Mouse (Mus musculus) forebrain, embryonic 10.5 days (tissue): ENCODE measurements around the gene Smim23. TPM values are rescaled to one million over a fixed set of nuclear protein-coding genes. Genes with fewer than 3 reads are reported as not detected.

ENCODE experiments used
- DNase-seq: peaks from one replicate; pipeline ENCODE4 v3.0.0-alpha.2; 2017; ENCODE audit warnings: low spot score; ENCODE audit errors: extremely low spot score
- H3K27ac ChIP-seq: fragments of 300-500 bp; sonication (generic); 2 replicates; pipeline ENCODE4 v1.5.1; 2016; ENCODE audit warnings: mild to moderate bottlenecking
- H3K27me3 ChIP-seq: fragments of 300-500 bp; sonication (generic); 2 replicates; pipeline ENCODE4 v1.6.1; 2016; ENCODE audit warnings: mild to moderate bottlenecking; ENCODE audit not compliant: poor library complexity, severe bottlenecking
- H3K36me3 ChIP-seq: fragments of 300-500 bp; sonication (generic); replicated peaks from 2 replicates; pipeline ENCODE4 v1.6.1; 2016; ENCODE audit warnings: mild to moderate bottlenecking, moderate library complexity
- H3K4me1 ChIP-seq: fragments of 300-500 bp; sonication (generic); 2 replicates; pipeline ENCODE4 v1.6.1; 2016
- H3K4me3 ChIP-seq: fragments of 300-500 bp; sonication (generic); 2 replicates; pipeline ENCODE4 v1.5.1; 2016; ENCODE audit warnings: mild to moderate bottlenecking, moderate library complexity
- H3K9me3 ChIP-seq: fragments of 300-500 bp; sonication (generic); 2 replicates; pipeline ENCODE4 v1.6.1; 2016; ENCODE audit warnings: mild to moderate bottlenecking, moderate library complexity
- WGBS: fragments of 180-500 bp; shearing (Covaris S2); methylation state at CpG from one replicate; pipeline ENCODE4 v1.1.7; 2016; 5-methylcytosine and 5-hydroxymethylcytosine counted together
- polyA plus RNA-seq: library from polyadenylated mRNA; unstranded; fragments of >200 nt; fragmentation: Nextera tagmentation; extraction: Ambion mirVana; gene quantifications from 2 replicates; pipeline ENCODE4 v1.2.1, GENCODE M21; 2016

Smim23 gene
- polyA plus RNA-seq, result not detected in 2 replicates

DNA sequence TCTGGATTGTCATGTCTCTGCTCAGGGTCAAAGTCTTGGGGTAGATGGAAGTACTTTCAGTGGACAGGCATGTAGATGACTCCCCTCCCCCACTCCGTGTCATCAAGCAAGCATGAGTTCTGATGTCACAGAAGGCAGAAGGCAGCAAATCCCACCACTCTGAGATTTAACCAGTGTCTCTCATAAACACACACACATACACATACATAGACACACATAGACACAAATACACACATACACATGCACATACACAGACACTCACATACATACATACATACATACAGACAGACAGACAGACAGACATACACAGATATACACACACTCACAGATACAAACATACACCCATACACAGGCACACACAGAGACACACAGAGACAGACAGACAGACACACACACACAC is at the start of gene Smim23:
Smim23 (minus strand) TSS at position 101 of the 400 bp plus-strand sequence.
- Histone ChIP-seq H3K27ac (no peak within 1 kb of the TSS), H3K36me3 (no peaks in the 10 kb centered on the region), H3K4me3 (no peak within 1 kb of the TSS), H3K27me3 (no peaks in the 10 kb centered on the region), H3K4me1 (no peaks in the 10 kb centered on the region), H3K9me3 (no peaks in the 10 kb centered on the region)
- 90% methylated on average over 1 of the region's 1 CpGs for WGBS
- DNase-seq, result no peak

DNA sequence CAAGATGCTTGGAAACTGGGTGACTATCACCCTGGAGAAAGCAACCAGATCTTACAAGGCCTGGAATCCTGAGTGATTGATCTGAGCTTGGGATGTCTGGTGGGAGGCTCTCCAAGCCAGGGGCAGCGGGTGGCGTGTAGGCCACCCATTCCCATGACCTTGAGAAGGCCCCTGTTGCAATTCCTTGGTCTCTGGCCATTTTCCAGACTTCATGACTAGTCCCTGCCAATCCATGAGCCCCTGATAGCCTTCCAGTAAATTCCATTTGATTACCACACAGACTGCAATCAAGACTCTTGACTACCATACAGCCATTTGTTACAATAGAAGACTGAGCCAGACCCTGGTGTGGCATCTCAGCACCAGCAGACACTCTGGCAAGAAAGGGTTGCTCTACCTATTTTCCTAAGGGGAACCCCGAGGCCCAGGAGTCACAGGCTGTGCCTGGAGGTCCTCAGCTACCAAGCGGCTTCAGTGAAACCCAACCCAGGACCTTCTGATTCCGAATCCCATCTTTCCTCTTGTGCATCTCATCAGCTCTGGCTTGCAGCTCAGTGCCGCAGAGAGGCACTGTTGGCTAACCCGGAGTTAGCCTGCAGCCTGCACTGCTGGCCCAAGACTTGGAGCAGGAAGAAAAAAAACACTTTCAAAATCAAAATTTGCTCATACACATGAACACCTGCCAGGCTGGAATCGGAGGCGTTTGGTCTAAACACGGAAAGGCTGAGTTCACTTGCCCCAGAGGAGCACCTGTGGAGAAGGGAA is 44.4 kb upstream of the Smim23 start:
- no peaks in the 10 kb centered on the region for H3K27me3 ChIP-seq
- WGBS, result 87% methylated on average over 10 of the region's 10 CpGs
- H3K4me1 ChIP-seq, result 0 out of 2 replicates have a peak, but pooled peaks cover 2% of the 10 kb centered on the region
- peaks cover 6% of the 10 kb centered on the region; the same call in 1 of the 2 replicates for H3K9me3 ChIP-seq
- DNase-seq, result no peak
- no peak overlapping the region for H3K27ac ChIP-seq
- H3K4me3 ChIP-seq, result no peak overlapping the region
- H3K36me3 ChIP-seq, result no peaks in the 10 kb centered on the region

DNA sequence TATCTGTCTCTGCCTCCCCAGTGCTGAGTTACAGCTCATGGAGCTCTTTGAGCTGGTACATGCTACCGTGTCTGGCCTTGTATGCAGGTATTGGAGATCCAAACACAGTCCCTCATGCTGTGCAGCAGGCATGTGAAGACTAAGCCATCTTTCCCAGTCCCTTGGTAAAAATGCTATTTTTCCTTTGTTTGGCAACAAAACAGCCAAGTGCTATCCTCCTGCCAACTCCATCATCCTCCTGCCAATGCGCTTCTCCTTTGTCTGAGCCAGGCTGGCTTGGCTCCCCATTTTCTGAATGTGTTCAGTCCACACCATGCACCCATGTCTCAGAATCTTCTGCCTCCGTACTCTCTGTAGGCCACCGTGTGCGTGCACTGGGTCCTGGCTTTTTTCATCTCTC is 40.2 kb upstream of the Smim23 start:
- H3K9me3 ChIP-seq, result no peaks in the 10 kb centered on the region
- H3K4me1 ChIP-seq, result 0 out of 2 replicates have a peak, but pooled peaks cover 2% of the 10 kb centered on the region
- DNase-seq, result no peak
- H3K27me3 ChIP-seq, result no peaks in the 10 kb centered on the region
- no peak overlapping the region for H3K4me3 ChIP-seq
- H3K36me3 ChIP-seq, result no peaks in the 10 kb centered on the region
- 91% methylated on average over 5 of the region's 5 CpGs for WGBS
- no peak overlapping the region for H3K27ac ChIP-seq

DNA sequence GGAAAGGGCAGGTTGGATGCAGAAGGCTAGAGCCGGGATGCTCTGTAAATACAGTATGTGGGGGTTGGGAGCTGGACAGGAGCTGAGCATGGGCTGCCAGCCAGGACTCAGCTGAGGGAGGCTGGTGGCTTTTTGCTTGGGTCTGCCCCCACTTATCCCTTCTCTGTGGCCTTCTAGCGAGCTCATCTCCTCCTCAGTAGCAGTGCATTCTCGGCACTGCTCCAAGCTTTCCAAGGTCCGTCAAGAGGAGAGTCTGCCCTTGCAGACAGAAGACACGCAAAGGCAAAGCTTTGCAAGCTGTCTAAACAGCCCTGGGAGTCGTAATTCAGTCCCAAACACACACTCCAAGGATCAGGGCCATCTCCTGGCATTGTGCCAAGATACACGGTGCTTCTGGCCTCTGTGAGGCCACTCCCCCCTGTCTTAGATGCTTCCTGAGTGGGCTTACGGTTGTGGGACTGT is 33.0 kb upstream of the Smim23 start:
- Histone ChIP-seq H3K27ac (no peak overlapping the region), H3K27me3 (no peaks in the 10 kb centered on the region), H3K9me3 (no peaks in the 10 kb centered on the region), H3K36me3 (no peaks in the 10 kb centered on the region), H3K4me1 (peaks cover 7% of the 10 kb centered on the region; the same call in 1 of the 2 replicates), H3K4me3 (no peak overlapping the region)
- 65% methylated on average over 8 of the region's 8 CpGs for WGBS
- no peak for DNase-seq

DNA sequence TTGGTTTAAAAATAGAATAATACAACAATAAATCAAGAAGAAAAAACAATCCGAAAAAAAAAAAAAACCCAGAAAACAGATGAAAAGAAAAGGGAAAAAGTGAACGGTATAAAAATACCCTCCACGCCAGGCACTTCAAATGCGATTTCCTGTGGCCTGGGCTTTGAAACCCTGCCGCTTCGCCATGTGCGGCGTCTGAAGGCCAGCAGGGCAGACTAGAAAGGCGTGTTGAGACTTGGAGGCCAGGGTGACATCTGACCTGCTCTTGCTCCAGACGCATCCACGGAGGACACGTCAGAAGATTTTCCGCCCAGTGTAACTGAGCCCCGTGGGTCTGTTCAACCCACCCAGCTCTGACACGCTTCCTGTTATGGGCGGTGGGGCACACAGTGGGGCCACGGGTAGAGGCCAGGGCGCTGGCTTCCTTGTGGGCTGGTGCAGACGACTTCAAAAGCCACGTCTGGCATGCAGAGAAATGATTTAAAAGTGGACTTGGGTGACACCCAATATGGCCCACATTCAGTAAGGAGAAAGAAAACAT is 22.3 kb upstream of the Smim23 start:
- H3K4me1 ChIP-seq, result 0 out of 2 replicates have a peak, but pooled peaks cover 4% of the 10 kb centered on the region
- H3K9me3 ChIP-seq, result no peaks in the 10 kb centered on the region
- no peak overlapping the region for H3K27ac ChIP-seq
- 82% methylated on average over 20 of the region's 20 CpGs for WGBS
- no peak overlapping the region for H3K4me3 ChIP-seq
- DNase-seq, result no peak
- no peaks in the 10 kb centered on the region for H3K36me3 ChIP-seq
- H3K27me3 ChIP-seq, result no peaks in the 10 kb centered on the region

DNA sequence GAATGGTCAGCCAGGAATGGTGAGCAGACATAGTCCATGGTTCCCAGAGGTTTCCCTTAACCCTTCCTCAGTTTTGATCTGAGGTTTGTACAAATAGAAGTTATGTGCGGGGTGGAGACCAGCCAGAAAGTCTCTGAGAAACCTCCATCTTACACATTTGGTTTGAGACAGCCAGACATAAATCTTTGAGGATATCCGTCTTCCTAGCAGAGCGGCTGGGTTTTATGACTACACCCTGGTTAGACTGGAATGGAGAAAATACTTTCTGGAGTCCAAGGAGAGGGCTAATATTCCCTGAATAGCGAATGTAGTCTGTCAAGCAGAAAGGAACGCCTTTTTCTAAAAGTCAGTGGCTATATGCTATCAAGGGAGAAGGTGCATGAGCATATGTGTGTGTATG is 16.8 kb upstream of the Smim23 start:
- DNase-seq, result no peak
- Histone ChIP-seq H3K4me3 (no peak overlapping the region), H3K27ac (no peak overlapping the region), H3K4me1 (no peaks in the 10 kb centered on the region), H3K36me3 (no peaks in the 10 kb centered on the region), H3K9me3 (no peaks in the 10 kb centered on the region), H3K27me3 (no peaks in the 10 kb centered on the region)
- WGBS, result 91% methylated on average over 5 of the region's 5 CpGs

DNA sequence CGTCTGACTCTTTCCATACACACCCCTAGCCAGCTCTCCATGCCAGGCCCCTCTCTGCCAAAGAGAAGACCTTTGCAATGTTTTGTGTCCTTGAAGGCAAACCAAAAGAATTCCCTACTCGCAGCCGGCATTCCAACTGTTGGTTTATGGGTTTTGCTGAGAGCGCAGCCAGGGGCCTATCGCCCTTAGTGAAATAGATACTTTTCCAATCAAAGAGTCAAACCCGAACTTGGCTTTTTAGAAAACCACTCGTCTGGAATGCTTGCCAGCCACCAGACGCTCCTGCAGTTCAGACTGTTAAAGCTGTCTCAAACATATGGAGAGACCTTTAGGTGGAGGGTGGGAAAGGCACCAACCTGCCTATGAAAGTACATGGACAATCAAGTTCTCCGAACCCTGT is 15.9 kb upstream of the Smim23 start:
- Histone ChIP-seq H3K4me1 (peaks cover 2% of the 10 kb centered on the region), H3K4me3 (no peak overlapping the region), H3K27me3 (0 out of 2 replicates have a peak, but pooled peaks cover 2% of the 10 kb centered on the region), H3K9me3 (no peaks in the 10 kb centered on the region), H3K27ac (no peak overlapping the region), H3K36me3 (no peaks in the 10 kb centered on the region)
- 84% methylated on average over 9 of the region's 9 CpGs for WGBS
- no peak for DNase-seq

DNA sequence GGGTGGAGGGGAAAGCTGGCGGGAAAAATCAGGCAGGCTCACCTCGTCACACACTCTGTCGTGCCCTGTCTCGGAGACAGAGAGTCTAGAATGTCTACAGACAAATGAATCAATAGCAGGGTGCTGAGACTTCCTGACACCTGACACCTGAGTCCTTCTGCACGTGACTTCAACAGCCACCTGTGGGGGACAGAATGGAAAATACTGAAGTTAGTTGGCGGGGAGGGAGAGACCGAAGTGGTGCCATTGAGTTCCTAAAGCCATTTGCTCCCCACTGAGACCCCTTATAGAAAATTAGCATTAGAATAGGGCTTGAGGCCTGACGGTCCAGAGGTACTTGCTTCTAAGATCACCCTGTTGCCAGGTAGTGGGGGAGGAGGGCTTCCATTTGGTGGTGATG is 10.6 kb upstream of the Smim23 start:
- H3K9me3 ChIP-seq, result no peaks in the 10 kb centered on the region
- no peak overlapping the region for H3K27ac ChIP-seq
- DNase-seq, result no peak
- WGBS, result 21% methylated on average over 8 of the region's 8 CpGs
- peaks cover 15% of the 10 kb centered on the region for H3K4me1 ChIP-seq
- H3K4me3 ChIP-seq, result no peak overlapping the region
- H3K36me3 ChIP-seq, result no peaks in the 10 kb centered on the region
- H3K27me3 ChIP-seq, result peaks cover 12% of the 10 kb centered on the region; the same call in 1 of the 2 replicates

DNA sequence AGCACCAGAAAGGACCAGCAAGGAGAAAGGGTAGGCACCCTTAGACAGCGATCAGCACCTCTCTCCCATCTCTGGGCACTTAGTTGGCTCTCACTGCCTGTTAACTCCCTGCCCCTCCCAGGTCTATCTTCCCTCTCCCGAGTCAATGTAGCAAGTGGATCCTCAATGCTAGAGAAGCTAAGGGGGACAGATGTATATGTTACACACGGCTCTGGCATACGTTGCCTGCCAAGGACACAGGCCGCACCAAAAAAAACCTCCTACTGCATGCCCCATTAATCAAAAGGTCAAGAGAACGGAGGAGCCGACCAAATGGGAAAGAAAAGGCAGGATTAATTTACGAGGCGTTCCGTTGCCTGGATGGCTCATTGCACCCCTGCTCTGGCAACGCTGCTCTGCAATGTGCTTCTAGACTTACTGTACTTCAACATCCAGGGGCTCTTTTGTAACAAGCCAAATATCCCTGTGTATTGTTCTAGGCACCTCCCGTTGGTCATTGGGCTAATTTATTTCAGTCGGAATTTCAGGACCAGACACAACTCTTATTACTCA is 10.0 kb upstream of the Smim23 start:
- Histone ChIP-seq H3K36me3 (no peaks in the 10 kb centered on the region), H3K27me3 (peaks cover 12% of the 10 kb centered on the region; the same call in 1 of the 2 replicates), H3K4me3 (no peak overlapping the region), H3K27ac (no peak overlapping the region), H3K4me1 (peaks cover 15% of the 10 kb centered on the region), H3K9me3 (no peaks in the 10 kb centered on the region)
- DNase-seq, result no peak
- WGBS, result 50% methylated on average over 13 of the region's 13 CpGs

DNA sequence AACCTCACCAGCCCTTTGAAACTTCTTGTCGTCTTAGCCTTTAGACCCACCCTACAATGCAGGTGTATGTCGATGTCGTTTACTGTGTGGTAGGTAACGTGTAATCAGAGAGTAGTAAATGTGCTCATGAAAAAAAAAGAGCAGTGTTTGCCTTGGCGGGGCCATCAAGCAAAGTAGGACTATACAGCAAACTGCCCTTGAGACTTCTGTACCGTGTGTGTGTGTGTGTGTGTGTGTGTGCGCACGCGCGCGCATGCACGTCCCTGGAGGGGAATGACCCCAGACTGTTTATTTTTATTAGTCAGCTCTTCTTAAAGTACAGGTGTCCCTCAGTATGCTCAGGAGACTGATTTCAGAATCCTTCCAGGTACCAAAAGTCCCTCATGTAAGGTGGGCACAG is 6.8 kb downstream of the Smim23 start:
- WGBS, result 92% methylated on average over 12 of the region's 12 CpGs
- Histone ChIP-seq H3K4me1 (no peaks in the 10 kb centered on the region), H3K9me3 (no peaks in the 10 kb centered on the region), H3K27ac (no peak overlapping the region), H3K27me3 (no peaks in the 10 kb centered on the region), H3K36me3 (no peaks in the 10 kb centered on the region), H3K4me3 (no peak overlapping the region)
- DNase-seq, result no peak

DNA sequence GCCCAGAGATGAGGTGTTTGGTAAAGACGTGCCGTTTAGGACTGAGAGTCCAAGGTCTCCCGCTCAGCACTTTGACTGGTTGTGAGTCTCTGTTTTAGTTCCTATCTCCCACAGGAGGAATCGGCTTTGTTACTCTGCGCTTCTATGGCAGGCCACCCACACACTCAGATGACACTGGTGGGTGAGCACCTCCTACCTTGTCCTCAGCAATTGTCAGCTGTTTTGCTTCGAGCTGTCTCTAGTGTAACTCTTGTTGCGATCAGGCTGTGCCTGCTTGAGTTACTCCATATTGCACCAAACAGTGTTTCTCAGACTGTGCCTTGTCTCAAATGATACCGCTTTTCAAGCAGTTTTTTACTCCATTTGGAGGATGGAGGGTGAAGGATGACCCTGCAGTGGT is 10.1 kb downstream of the Smim23 start:
- H3K27ac ChIP-seq, result no peak overlapping the region
- H3K27me3 ChIP-seq, result no peaks in the 10 kb centered on the region
- DNase-seq, result no peak
- WGBS, result 90% methylated on average over 8 of the region's 8 CpGs
- H3K36me3 ChIP-seq, result no peaks in the 10 kb centered on the region
- H3K4me3 ChIP-seq, result no peak overlapping the region
- H3K4me1 ChIP-seq, result peaks cover 9% of the 10 kb centered on the region
- no peaks in the 10 kb centered on the region for H3K9me3 ChIP-seq

DNA sequence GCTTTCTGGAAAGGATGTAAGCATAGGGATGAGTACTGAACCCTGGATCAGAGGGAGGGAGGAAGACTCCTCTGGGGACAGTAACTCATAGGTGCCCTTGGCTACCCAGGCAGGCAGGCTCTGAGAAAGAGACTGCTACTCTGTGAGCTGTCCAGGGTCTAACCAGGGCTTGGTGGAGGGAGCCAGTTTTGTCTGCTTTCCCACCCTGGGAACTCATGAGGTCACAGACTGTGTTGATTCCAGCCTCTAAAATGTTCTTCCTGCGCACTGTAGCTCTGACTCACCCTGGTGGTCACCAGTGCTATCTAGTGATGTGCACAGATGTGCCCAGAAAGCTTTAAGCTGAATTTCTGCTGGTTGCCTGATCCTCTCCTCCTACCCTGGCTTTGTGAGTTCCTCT is 15.3 kb downstream of the Smim23 start:
- Histone ChIP-seq H3K4me1 (peaks cover 9% of the 10 kb centered on the region), H3K36me3 (no peaks in the 10 kb centered on the region), H3K9me3 (no peaks in the 10 kb centered on the region), H3K4me3 (no peak overlapping the region), H3K27me3 (no peaks in the 10 kb centered on the region), H3K27ac (no peak overlapping the region)
- no peak for DNase-seq
- WGBS, result 63% methylated on average over 1 of the region's 1 CpGs

DNA sequence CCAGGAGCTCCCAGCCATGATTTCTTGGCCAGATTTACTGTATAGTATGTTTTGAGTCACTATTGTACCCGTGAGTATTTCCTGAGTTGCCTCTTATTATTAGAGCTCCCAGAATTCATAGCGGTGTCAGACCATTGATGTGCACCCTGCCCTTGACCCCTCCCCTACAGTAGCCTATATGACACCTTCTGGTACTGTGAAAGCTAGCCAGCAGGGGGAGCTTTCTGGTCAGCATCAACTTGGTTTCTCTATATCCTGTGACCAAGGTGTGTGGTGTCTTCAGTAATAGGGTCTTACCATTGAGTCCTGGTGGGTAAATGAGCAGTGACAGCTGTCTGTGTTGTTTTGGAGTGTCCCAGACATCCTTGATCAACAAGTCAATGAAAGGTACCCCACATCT is 18.4 kb downstream of the Smim23 start:
- WGBS, result 20% methylated on average over 2 of the region's 2 CpGs
- no peak overlapping the region for H3K4me3 ChIP-seq
- no peaks in the 10 kb centered on the region for H3K36me3 ChIP-seq
- peak; percentile 33 for DNase-seq
- H3K9me3 ChIP-seq, result peaks cover 6% of the 10 kb centered on the region; the same call in 1 of the 2 replicates
- no peak overlapping the region for H3K27ac ChIP-seq
- H3K4me1 ChIP-seq, result peaks cover 11% of the 10 kb centered on the region
- no peaks in the 10 kb centered on the region for H3K27me3 ChIP-seq
